Mouse (Mus musculus): ENCODE results near the gene Olfr380. TPM values are rescaled to one million over a fixed set of nuclear protein-coding genes. Genes with fewer than 3 reads are reported as not detected.

Olfr380 gene
- not detected in 2 replicates for polyA plus RNA-seq (2014; fragmentation: Nextera tagmentation; extraction: Ambion mirVana)

- H3K36me3 ChIP-seq (ENCODE audit: control insufficient read depth, insufficient read depth, low read length) = no peaks in the 10 kb centered on the region
- 85% methylated on average over 1 of the region's 1 CpGs for WGBS
- no peaks in the 10 kb centered on the region for H3K27me3 ChIP-seq (ENCODE audit: control insufficient read depth, insufficient read depth, low read length)
- H3K9me3 ChIP-seq (ENCODE audit: control insufficient read depth, low read length) = no peaks in the 10 kb centered on the region
- H3K4me2 ChIP-seq (replicated peaks; ENCODE audit: low read depth, low read length) = no peak within 1 kb of the TSS
- no peaks in the 10 kb centered on the region for H3K4me1 ChIP-seq (replicated peaks; ENCODE audit: control insufficient read depth, insufficient read depth, low read length)
- H3K27ac ChIP-seq (ENCODE audit: low read depth, low read length) = no peak within 1 kb of the TSS
- H3K4me3 ChIP-seq (ENCODE audit: low read depth, low read length) = no peak within 1 kb of the TSS
- no peak for DNase-seq (ENCODE audit: low spot score)
- no peak for ATAC-seq (ENCODE audit: low FRiP score)
- H3K9ac ChIP-seq (ENCODE audit: low read depth, low read length) = no peak within 1 kb of the TSS
Observed at GRCm38 (mm10) chr11:73457408-73457807, at the start of gene Olfr380. Gene Olfr380, minus strand, starts transcription at chr11:73457508.

- Histone ChIP-seq H3K27ac (ENCODE audit: low read depth, low read length) (no peak within 1 kb of the TSS), H3K4me3 (ENCODE audit: low read depth, low read length) (no peak within 1 kb of the TSS), H3K4me2 (replicated peaks; ENCODE audit: low read depth, low read length) (no peak within 1 kb of the TSS), H3K4me1 (replicated peaks; ENCODE audit: control insufficient read depth, insufficient read depth, low read length) (no peaks in the 10 kb centered on the region), H3K27me3 (ENCODE audit: control insufficient read depth, insufficient read depth, low read length) (no peaks in the 10 kb centered on the region), H3K9ac (ENCODE audit: low read depth, low read length) (no peak within 1 kb of the TSS), H3K9me3 (ENCODE audit: control insufficient read depth, low read length) (no peaks in the 10 kb centered on the region), H3K36me3 (ENCODE audit: control insufficient read depth, insufficient read depth, low read length) (no peaks in the 10 kb centered on the region)
- DNase-seq (ENCODE audit: low spot score) = no peak
- no peak for ATAC-seq (ENCODE audit: low FRiP score)
Observed at GRCm38 (mm10) chr11:73491503-73491902, 34.2 kb upstream of the Olfr380 start, which contains the start of gene Olfr381. Gene Olfr381, minus strand, starts transcription at chr11:73491603.

GRCm38 (mm10) chr11:73428377-73428776 lies 28.9 kb downstream of the Olfr380 start, which contains the start of gene Olfr378:
Gene Olfr378, minus strand, starts transcription at chr11:73428477.
- Histone ChIP-seq H3K36me3 (ENCODE audit: control insufficient read depth, insufficient read depth, low read length) (no peaks in the 10 kb centered on the region), H3K27ac (ENCODE audit: low read depth, low read length) (no peak within 1 kb of the TSS), H3K9ac (ENCODE audit: low read depth, low read length) (no peak within 1 kb of the TSS), H3K4me1 (replicated peaks; ENCODE audit: control insufficient read depth, insufficient read depth, low read length) (no peaks in the 10 kb centered on the region), H3K27me3 (ENCODE audit: control insufficient read depth, insufficient read depth, low read length) (no peaks in the 10 kb centered on the region), H3K9me3 (ENCODE audit: control insufficient read depth, low read length) (peaks cover 3% of the 10 kb centered on the region), H3K4me2 (replicated peaks; ENCODE audit: low read depth, low read length) (no peak within 1 kb of the TSS), H3K4me3 (ENCODE audit: low read depth, low read length) (no peak within 1 kb of the TSS)
- DNase-seq (ENCODE audit: low spot score) (no peak), ATAC-seq (ENCODE audit: low FRiP score) (no peak)
- 94% methylated on average over 1 of the region's 1 CpGs for WGBS

Other genes starting within 250 kb of the Olfr380 start
- 0.13 TPM in 1 of 2 replicates, not detected in the other for gene Trpv1, start 223.2 kb downstream of the Olfr380 start, polyA plus RNA-seq (2014; fragmentation: Nextera tagmentation; extraction: Ambion mirVana)
- gene Trpv3, start 190.1 kb downstream of the Olfr380 start, polyA plus RNA-seq (2014; fragmentation: Nextera tagmentation; extraction: Ambion mirVana) = 0.03 TPM in 1 of 2 replicates, not detected in the other
- 0.56 and 0.97 TPM in 2 replicates for gene Aspa, start 127.9 kb downstream of the Olfr380 start, polyA plus RNA-seq (2014; fragmentation: Nextera tagmentation; extraction: Ambion mirVana)
- gene Gm49340, start 127.8 kb downstream of the Olfr380 start, polyA plus RNA-seq (2014; fragmentation: Nextera tagmentation; extraction: Ambion mirVana) = not detected in 2 replicates
- not detected in 2 replicates for gene Spata22, start 127.8 kb downstream of the Olfr380 start, polyA plus RNA-seq (2014; fragmentation: Nextera tagmentation; extraction: Ambion mirVana)
- not detected in 2 replicates for gene Olfr20, start 106.7 kb downstream of the Olfr380 start, polyA plus RNA-seq (2014; fragmentation: Nextera tagmentation; extraction: Ambion mirVana)
- not detected in 2 replicates for gene Olfr376, start 86.3 kb downstream of the Olfr380 start, polyA plus RNA-seq (2014; fragmentation: Nextera tagmentation; extraction: Ambion mirVana)
- not detected in 2 replicates for gene Olfr1, start 57.9 kb downstream of the Olfr380 start, polyA plus RNA-seq (2014; fragmentation: Nextera tagmentation; extraction: Ambion mirVana)
- not detected in 2 replicates for gene Olfr378, start 29.0 kb downstream of the Olfr380 start, polyA plus RNA-seq (2014; fragmentation: Nextera tagmentation; extraction: Ambion mirVana)
- not detected in 2 replicates for gene Olfr381, start 34.1 kb upstream of the Olfr380 start, polyA plus RNA-seq (2014; fragmentation: Nextera tagmentation; extraction: Ambion mirVana)
- not detected in 2 replicates for gene Olfr382, start 59.7 kb upstream of the Olfr380 start, polyA plus RNA-seq (2014; fragmentation: Nextera tagmentation; extraction: Ambion mirVana)
- gene Olfr385, start 135.5 kb upstream of the Olfr380 start, polyA plus RNA-seq (2014; fragmentation: Nextera tagmentation; extraction: Ambion mirVana) = not detected in 2 replicates
- not detected in 2 replicates for gene Olfr384, start 141.1 kb upstream of the Olfr380 start, polyA plus RNA-seq (2014; fragmentation: Nextera tagmentation; extraction: Ambion mirVana)
- gene Zfp735, start 231.3 kb upstream of the Olfr380 start, polyA plus RNA-seq (2014; fragmentation: Nextera tagmentation; extraction: Ambion mirVana) = not detected in 2 replicates